Mouse (Mus musculus) intestine, embryonic 16.5 days (tissue): ENCODE results near the gene Irf2bpl. TPM values are rescaled to one million over a fixed set of nuclear protein-coding genes. Genes with fewer than 3 reads are reported as not detected.
A peak's percentile ranks its signal among the peaks of the same experiment; 100 is the strongest.

Experiments
- ATAC-seq: fragments of 200-750 bp; cut with Nextera tagmentation; 2 replicates; pipeline ENCODE4 v1.8.0; 2017; ENCODE audit warnings: moderate TSS enrichment, moderate library complexity
- H3K27ac ChIP-seq: fragments of 300-500 bp; sonication (generic); 2 replicates; pipeline ENCODE4 v1.5.1; 2014; ENCODE audit warnings: mild to moderate bottlenecking, low read length
- H3K27me3 ChIP-seq: fragments of 300-500 bp; sonication (generic); replicated peaks from 2 replicates; pipeline ENCODE4 v1.6.1; 2014; ENCODE audit warnings: low read length, control low read depth, mixed read lengths; ENCODE audit not compliant: control insufficient read depth, insufficient read depth
- H3K36me3 ChIP-seq: fragments of 300-500 bp; sonication (generic); 2 replicates; pipeline ENCODE4 v1.6.1; 2014; ENCODE audit warnings: low read length, control low read depth; ENCODE audit not compliant: control insufficient read depth, insufficient read depth
- H3K4me1 ChIP-seq: fragments of 300-500 bp; sonication (generic); 2 replicates; pipeline ENCODE4 v1.6.1; 2014; ENCODE audit warnings: low read length, control low read depth, mixed read lengths; ENCODE audit not compliant: control insufficient read depth, insufficient read depth
- H3K4me2 ChIP-seq: fragments of 300-500 bp; sonication (generic); 2 replicates; pipeline ENCODE4 v1.6.1; 2014; ENCODE audit warnings: low read depth, low read length, control low read depth
- H3K4me3 ChIP-seq: fragments of 300-500 bp; sonication (generic); 2 replicates; pipeline ENCODE4 v1.5.1; 2014; ENCODE audit warnings: mild to moderate bottlenecking, low read length
- H3K9ac ChIP-seq: fragments of 300-500 bp; sonication (generic); 2 replicates; pipeline ENCODE4 v1.6.1; 2014; ENCODE audit warnings: low read depth, low read length
- H3K9me3 ChIP-seq: fragments of 300-500 bp; sonication (generic); 2 replicates; pipeline ENCODE4 v1.6.1; 2016; ENCODE audit warnings: low read length, control low read depth; ENCODE audit not compliant: control insufficient read depth
- WGBS: fragments of 180-500 bp; shearing (Covaris S2); extraction: QIAGEN DNeasy Blood & Tissue Kit; methylation state at CpG from one replicate; pipeline ENCODE4 v1.1.7; 2014; 5-methylcytosine and 5-hydroxymethylcytosine counted together
- polyA plus RNA-seq: library from polyadenylated mRNA; unstranded; fragments of >200 nt; fragmentation: Nextera tagmentation; extraction: Ambion mirVana; gene quantifications from 2 replicates; pipeline ENCODE4 v1.2.1, GENCODE M21; 2015

The Irf2bpl gene
- polyA plus RNA-seq, 1 experiment from 2014 or later = 8.2 TPM

DNA sequence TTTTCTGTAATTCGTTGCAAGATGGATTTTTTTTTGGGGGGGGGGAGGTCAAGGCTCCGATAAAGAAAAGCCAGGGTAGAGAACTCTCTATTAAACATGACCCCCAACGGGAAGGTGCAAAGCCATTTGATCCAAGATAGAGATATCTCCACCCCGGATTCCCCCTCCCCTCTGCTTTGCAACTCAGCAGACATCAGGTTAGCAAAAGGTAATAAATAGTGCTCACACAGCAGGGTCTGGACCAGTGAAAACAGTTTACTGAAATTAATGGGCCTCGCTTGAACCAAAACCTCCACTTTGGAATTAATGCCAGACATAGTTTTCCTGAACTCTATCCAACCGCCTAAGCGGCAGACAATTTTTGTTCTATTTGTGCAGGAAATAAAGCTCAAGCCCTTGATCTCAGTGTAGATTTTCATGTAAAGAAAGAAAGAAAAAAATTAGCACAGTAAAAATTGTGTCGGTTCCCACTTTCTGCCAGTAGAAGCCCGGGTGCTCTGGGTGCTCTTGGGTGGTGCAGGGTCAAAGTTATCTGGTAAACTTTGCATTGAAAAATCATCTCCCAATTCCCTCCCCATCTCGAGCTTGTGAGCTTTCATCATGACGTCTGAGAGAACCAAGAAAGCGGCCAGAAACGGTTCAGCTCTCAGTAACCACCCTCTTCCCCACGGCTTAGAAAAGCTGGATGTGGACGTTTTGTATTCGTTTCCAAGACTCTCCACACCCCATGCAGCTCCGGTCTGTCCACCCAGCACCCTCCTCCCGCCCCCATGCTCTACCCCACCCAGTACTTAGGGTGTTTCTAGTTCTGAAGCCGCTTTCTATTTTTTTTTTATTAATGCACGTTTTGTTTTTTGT, 9.0 kb upstream of the Irf2bpl start:
- peak; percentile 14 for ATAC-seq
- Histone ChIP-seq H3K9me3 (no peaks in the 10 kb centered on the region), H3K27ac (peak overlapping the region; percentile 97), H3K4me2 (peak overlapping the region; percentile 76), H3K4me1 (peaks cover 83% of the 10 kb centered on the region), H3K9ac (peak overlapping the region; percentile 54), H3K27me3 (no peaks in the 10 kb centered on the region), H3K4me3 (peak overlapping the region; percentile 34), H3K36me3 (no peaks in the 10 kb centered on the region)
- WGBS = 2% methylated on average over 20 of the region's 20 CpGs

DNA sequence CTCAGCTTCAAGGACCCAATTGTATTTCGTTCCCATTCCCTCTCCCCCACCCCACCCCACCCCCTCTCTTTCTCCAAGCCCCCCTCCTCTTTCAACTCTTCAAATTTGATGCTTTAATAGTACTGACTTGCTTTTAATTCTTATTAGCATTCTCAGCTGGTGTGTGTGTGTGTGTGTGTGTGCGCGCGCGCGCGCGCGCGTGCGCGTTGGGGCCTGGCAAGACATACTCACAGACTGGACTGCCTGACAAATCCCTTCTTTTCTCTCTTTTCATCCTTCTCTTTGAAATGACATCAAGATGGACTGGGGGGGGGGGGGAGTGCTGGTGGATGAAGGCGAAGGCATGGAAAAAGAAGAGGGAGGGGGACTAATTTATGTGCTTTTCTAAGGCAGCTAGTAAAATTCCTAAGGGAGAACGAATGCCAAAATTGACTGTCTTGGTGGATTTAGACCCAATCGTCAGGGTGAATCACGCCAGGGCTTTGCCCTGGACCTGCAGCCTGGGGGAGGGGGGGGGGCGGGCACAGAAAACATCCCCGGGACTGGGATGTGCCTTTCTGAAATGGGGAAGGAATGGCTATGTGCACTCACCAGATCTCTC, 8.2 kb upstream of the Irf2bpl start:
- Histone ChIP-seq H3K4me2 (peak overlapping the region; percentile 76), H3K27me3 (no peaks in the 10 kb centered on the region), H3K4me3 (no peak overlapping the region; the same call in 1 of the 2 replicates), H3K36me3 (no peaks in the 10 kb centered on the region), H3K4me1 (peaks cover 83% of the 10 kb centered on the region), H3K9me3 (no peaks in the 10 kb centered on the region), H3K27ac (peak overlapping the region; percentile 97), H3K9ac (peak overlapping the region; percentile 68; the same call in 1 of the 2 replicates)
- 5% methylated on average over 17 of the region's 18 CpGs for WGBS
- no peak for ATAC-seq

GRCm38 (mm10) chr12:86891786-86892702, 7.4 kb upstream of the Irf2bpl start:
- Histone ChIP-seq H3K27ac (peak overlapping the region; percentile 97), H3K36me3 (no peaks in the 10 kb centered on the region), H3K9ac (peak overlapping the region; percentile 68), H3K9me3 (no peaks in the 10 kb centered on the region), H3K4me2 (peak overlapping the region; percentile 76), H3K4me3 (peak overlapping the region; percentile 45), H3K4me1 (peaks cover 83% of the 10 kb centered on the region), H3K27me3 (no peaks in the 10 kb centered on the region)
- WGBS = 6% methylated on average over 36 of the region's 37 CpGs
- ATAC-seq = no peak

GRCm38 (mm10) chr12:86891454-86891785, 6.8 kb upstream of the Irf2bpl start:
- H3K27me3 ChIP-seq = no peaks in the 10 kb centered on the region
- peaks cover 82% of the 10 kb centered on the region for H3K4me1 ChIP-seq
- no peaks in the 10 kb centered on the region for H3K9me3 ChIP-seq
- WGBS = 30% methylated on average over 11 of the region's 11 CpGs
- peak overlapping the region; percentile 76 for H3K4me2 ChIP-seq
- H3K27ac ChIP-seq = peak overlapping the region; percentile 97
- H3K4me3 ChIP-seq = peak overlapping the region; percentile 45
- no peaks in the 10 kb centered on the region for H3K36me3 ChIP-seq
- no peak for ATAC-seq
- peak overlapping the region; percentile 68 for H3K9ac ChIP-seq

DNA sequence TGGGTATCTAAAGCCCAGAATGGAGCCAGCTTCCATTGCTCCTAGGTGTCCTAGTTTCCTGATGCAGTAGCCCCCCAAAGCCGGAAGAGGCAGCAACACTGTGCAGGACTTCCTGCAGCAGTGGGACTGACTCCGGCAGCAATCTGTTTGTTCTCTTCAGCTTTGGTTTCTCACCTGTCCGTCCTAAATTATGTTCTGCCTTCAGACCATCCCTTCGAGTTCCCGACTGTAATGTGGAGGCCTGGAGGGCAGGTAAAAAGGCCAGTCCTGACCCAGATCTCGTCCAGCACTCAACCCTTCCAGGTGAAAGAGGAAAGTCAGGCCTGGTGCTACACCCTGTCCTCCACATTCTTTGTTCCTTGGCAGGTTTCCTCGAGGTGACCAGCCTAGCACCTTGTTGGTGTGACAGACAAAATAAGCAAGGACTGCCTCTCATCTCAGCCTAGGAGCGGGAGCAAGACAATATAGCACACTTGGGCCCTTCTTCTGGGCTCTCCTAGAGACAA, 6.3 kb upstream of the Irf2bpl start:
- no peaks in the 10 kb centered on the region for H3K36me3 ChIP-seq
- H3K27ac ChIP-seq = peak overlapping the region; percentile 99
- H3K9ac ChIP-seq = peak overlapping the region; percentile 54; the same call in 1 of the 2 replicates
- no peak overlapping the region for H3K4me3 ChIP-seq
- no peak for ATAC-seq
- no peaks in the 10 kb centered on the region for H3K9me3 ChIP-seq
- no peak overlapping the region; the same call in 1 of the 2 replicates for H3K4me2 ChIP-seq
- no peaks in the 10 kb centered on the region for H3K27me3 ChIP-seq
- peaks cover 76% of the 10 kb centered on the region for H3K4me1 ChIP-seq
- 32% methylated on average over 8 of the region's 8 CpGs for whole genome bisulfite sequencing

GRCm38 (mm10) chr12:86890091-86890720, 5.6 kb upstream of the Irf2bpl start:
- peaks cover 72% of the 10 kb centered on the region for H3K4me1 ChIP-seq
- H3K9me3 ChIP-seq = no peaks in the 10 kb centered on the region
- no peak overlapping the region for H3K4me3 ChIP-seq
- WGBS = 53% methylated on average over 12 of the region's 12 CpGs
- H3K27ac ChIP-seq = peak overlapping the region; percentile 99
- H3K4me2 ChIP-seq = peak overlapping the region; percentile 80; the same call in 1 of the 2 replicates
- H3K27me3 ChIP-seq = no peaks in the 10 kb centered on the region
- no peak for ATAC-seq
- no peaks in the 10 kb centered on the region for H3K36me3 ChIP-seq
- peak overlapping the region; percentile 54 for H3K9ac ChIP-seq

GRCm38 (mm10) chr12:86889103-86889644, 4.6 kb upstream of the Irf2bpl start:
- H3K9me3 ChIP-seq = no peaks in the 10 kb centered on the region
- ATAC-seq = peak; percentile 16
- H3K4me3 ChIP-seq = peak overlapping the region; percentile 48
- peak overlapping the region; percentile 76 for H3K9ac ChIP-seq
- H3K36me3 ChIP-seq = no peaks in the 10 kb centered on the region
- H3K4me2 ChIP-seq = peak overlapping the region; percentile 80
- H3K4me1 ChIP-seq = peaks cover 72% of the 10 kb centered on the region
- WGBS = 11% methylated on average over 7 of the region's 7 CpGs
- no peaks in the 10 kb centered on the region for H3K27me3 ChIP-seq
- peak overlapping the region; percentile 99 for H3K27ac ChIP-seq

DNA sequence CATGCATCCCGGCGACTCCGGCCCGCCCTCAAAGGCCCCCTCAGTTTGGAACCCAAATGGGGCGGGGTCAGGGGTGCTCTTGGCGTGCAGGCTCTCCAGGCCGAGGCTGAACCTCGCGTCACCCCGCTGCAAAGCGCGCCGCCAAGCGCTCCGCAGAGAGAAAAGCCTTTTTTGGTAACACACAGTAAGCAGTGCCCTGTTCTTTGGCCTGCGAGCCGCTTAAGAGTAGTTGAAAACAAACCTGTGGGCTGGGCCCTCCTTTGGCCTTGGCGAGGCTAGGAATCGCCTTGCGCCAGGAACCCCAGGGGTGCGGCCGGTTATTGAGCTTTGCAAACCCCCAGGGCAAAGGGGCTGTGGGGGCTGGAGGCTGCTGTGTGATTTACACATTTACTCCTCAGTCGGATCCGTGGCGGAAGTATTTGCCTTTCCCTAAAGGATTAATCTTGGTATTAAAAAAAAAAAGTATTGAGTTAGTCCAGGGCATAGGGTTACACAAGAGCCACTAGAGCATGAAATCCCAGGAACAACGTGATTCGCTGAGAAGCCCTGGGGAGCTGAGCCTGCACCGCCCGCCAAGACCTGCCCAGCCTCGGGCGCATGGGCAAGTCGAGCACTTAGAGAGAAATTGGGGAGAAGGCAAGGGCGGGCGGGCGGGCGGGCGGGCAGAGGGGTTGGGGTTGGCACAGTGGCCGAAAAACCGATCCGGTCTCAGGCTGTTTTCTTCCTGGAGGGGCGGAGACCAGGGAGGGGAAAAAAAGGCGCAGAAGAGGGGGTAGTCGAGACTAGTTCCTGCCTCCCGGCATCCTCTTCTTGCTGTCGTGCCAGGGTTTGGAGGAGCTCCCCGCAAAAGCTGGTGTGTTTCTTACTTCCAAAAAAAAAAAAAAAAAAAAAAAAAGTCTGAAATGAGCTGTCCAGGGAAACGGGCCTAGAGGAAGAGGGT, 3.8 kb upstream of the Irf2bpl start:
- H3K27me3 ChIP-seq = no peaks in the 10 kb centered on the region
- ATAC-seq = peak; percentile 48

More for the DNA sequence above, 3.8 kb upstream of the Irf2bpl start:
- Histone ChIP-seq H3K36me3 (no peaks in the 10 kb centered on the region), H3K4me2 (peak overlapping the region; percentile 80), H3K4me1 (peaks cover 67% of the 10 kb centered on the region), H3K9ac (peak overlapping the region; percentile 76), H3K9me3 (no peaks in the 10 kb centered on the region), H3K27ac (peak overlapping the region; percentile 99), H3K4me3 (peak overlapping the region; percentile 48)
- 3% methylated on average over 46 of the region's 47 CpGs for WGBS
